Mouse (Mus musculus): Measurements from ENCODE around the gene Nsd2.
"Not testable (repeated sequence)": the region's sequence is repeated elsewhere in the genome, so short reads cannot be mapped to it uniquely, and the experiment has no call there.

Nsd2 gene

GRCm38 (mm10) chr5:33851466-33851865 is 30.9 kb downstream of the Nsd2 start:
- DNase-seq (ENCODE audit: low spot score): no peak

- no peak for DNase-seq (ENCODE audit: low spot score)
Observed at GRCm38 (mm10) chr5:33853086-33853485, 32.6 kb downstream of the Nsd2 start.

GRCm38 (mm10) chr5:33854019-33854418 is 33.5 kb downstream of the Nsd2 start:
- no peak for DNase-seq (ENCODE audit: low spot score)

- no peak for DNase-seq (ENCODE audit: low spot score)
Observed at GRCm38 (mm10) chr5:33857693-33858092, 37.2 kb downstream of the Nsd2 start.

GRCm38 (mm10) chr5:33875472-33875871 is 54.9 kb downstream of the Nsd2 start:
- no peak for DNase-seq (ENCODE audit: low spot score)

- DNase-seq (ENCODE audit: low spot score): no peak
Observed at GRCm38 (mm10) chr5:33881118-33881517, 60.6 kb downstream of the Nsd2 start.

- no peak for DNase-seq (ENCODE audit: low spot score)
Observed at GRCm38 (mm10) chr5:33893406-33893805, 72.9 kb downstream of the Nsd2 start.

GRCm38 (mm10) chr5:33895116-33895515 is 74.6 kb downstream of the Nsd2 start:
- no peak for DNase-seq (ENCODE audit: low spot score)

- no peak for DNase-seq (ENCODE audit: low spot score)
Observed at GRCm38 (mm10) chr5:33897158-33897557, 76.6 kb downstream of the Nsd2 start.

- DNase-seq (ENCODE audit: low spot score): no peak
Observed at GRCm38 (mm10) chr5:33898671-33899070, 78.1 kb downstream of the Nsd2 start.

GRCm38 (mm10) chr5:33899245-33899644 is 78.7 kb downstream of the Nsd2 start:
- no peak for DNase-seq (ENCODE audit: low spot score)

GRCm38 (mm10) chr5:33900101-33900500 is 79.6 kb downstream of the Nsd2 start:
- DNase-seq (ENCODE audit: low spot score): no peak

- no peak for DNase-seq (ENCODE audit: low spot score)
Observed at GRCm38 (mm10) chr5:33900701-33901263, 80.3 kb downstream of the Nsd2 start.

GRCm38 (mm10) chr5:33901278-33901677 is 80.8 kb downstream of the Nsd2 start:
- no peak for DNase-seq (ENCODE audit: low spot score)

- no peak for DNase-seq (ENCODE audit: low spot score)
Observed at GRCm38 (mm10) chr5:33902696-33903095, 82.2 kb downstream of the Nsd2 start.

GRCm38 (mm10) chr5:33903176-33903575 is 82.7 kb downstream of the Nsd2 start:
- DNase-seq (ENCODE audit: low spot score): no peak

GRCm38 (mm10) chr5:33915031-33915430 is 94.5 kb downstream of the Nsd2 start:
- not testable (repeated sequence) for DNase-seq (ENCODE audit: low spot score)

- not testable (repeated sequence) for DNase-seq (ENCODE audit: low spot score)
Observed at GRCm38 (mm10) chr5:33916616-33917015, 96.1 kb downstream of the Nsd2 start.

GRCm38 (mm10) chr5:33919466-33919865 is 98.9 kb downstream of the Nsd2 start:
- no peak for DNase-seq (ENCODE audit: low spot score)

- DNase-seq (ENCODE audit: low spot score): no peak
Observed at GRCm38 (mm10) chr5:33920037-33920436, 99.5 kb downstream of the Nsd2 start.

- DNase-seq (ENCODE audit: low spot score): no peak
Observed at GRCm38 (mm10) chr5:33920924-33921323, 100.4 kb downstream of the Nsd2 start.

GRCm38 (mm10) chr5:33921486-33922235 is 101.1 kb downstream of the Nsd2 start:
- no peak for DNase-seq (ENCODE audit: low spot score)

- DNase-seq (ENCODE audit: low spot score): no peak
Observed at GRCm38 (mm10) chr5:33922566-33922965, 102.0 kb downstream of the Nsd2 start.

- no peak for DNase-seq (ENCODE audit: low spot score)
Observed at GRCm38 (mm10) chr5:33926170-33926569, 105.6 kb downstream of the Nsd2 start.
